Mouse (Mus musculus) CH12.LX (cell line): Measurements from ENCODE around the gene Ltn1.

Experiments
- CTCF ChIP-seq, 2 experiments: IDR thresholded peaks in 1 of 2; conservative IDR thresholded peaks in 1 of 2; 2 replicates each; pipeline ENCODE4 v1.5.1; 2011 to 2012; ENCODE audit warnings: low read depth in 2 of 2, low read length in 2 of 2, improper control_type of control experiment in 1 of 2, inconsistent platforms in 1 of 2, mild to moderate bottlenecking in 1 of 2, moderate library complexity in 1 of 2
- E2F4 ChIP-seq: IDR thresholded peaks from 2 replicates; pipeline ENCODE4 v1.6.1; 2011; ENCODE audit warnings: low read depth, low read length, improper control_type of control experiment; ENCODE audit not compliant: insufficient replicate concordance
- EP300 ChIP-seq: IDR thresholded peaks from 2 replicates; pipeline ENCODE4 v1.6.1; 2011; ENCODE audit warnings: low read length, improper control_type of control experiment
- GABPA ChIP-seq: IDR thresholded peaks from 2 replicates; pipeline ENCODE4 v1.6.1; 2012; ENCODE audit warnings: low read depth, low read length, improper control_type of control experiment, inconsistent platforms; ENCODE audit not compliant: insufficient replicate concordance
- MAFK ChIP-seq: IDR thresholded peaks from 2 replicates; pipeline ENCODE4 v1.6.1; 2011; ENCODE audit warnings: low read length, improper control_type of control experiment; ENCODE audit not compliant: insufficient replicate concordance
- MAZ ChIP-seq: IDR thresholded peaks from 2 replicates; pipeline ENCODE4 v1.6.1; 2012; ENCODE audit warnings: low read depth, mild to moderate bottlenecking, inconsistent platforms, low read length, improper control_type of control experiment, moderate library complexity
- POLR2A ChIP-seq: IDR thresholded peaks from 2 replicates; pipeline ENCODE4 v1.6.1; 2011; ENCODE audit warnings: low read depth, mild to moderate bottlenecking, improper control_type of control experiment, low read length

- no peak; the same call in 1 of the 2 replicates for TF ChIP-seq GABPA
- TF ChIP-seq CTCF (conservative IDR thresholded peaks at IDR 0.05 in 1 of 2, IDR thresholded peaks at IDR 0.05 in 1 of 2; ENCODE audit: low read depth in 2 of 2, low read length in 2 of 2): no peak
- TF ChIP-seq POLR2A: peak; percentile 92
- TF ChIP-seq MAFK: no peak
- TF ChIP-seq EP300: no peak
- 0 out of 2 replicates have a peak, but pooled peaks have one; percentile 76 for TF ChIP-seq MAZ
- peak; percentile 100 for TF ChIP-seq E2F4
Observed at GRCm38 (mm10) chr16:87432033-87432814, at the start of gene Ltn1.
